ENCODE assay signal across 12 mouse cellular contexts in genomic region chr9:66110611-66111379, GRCm38 (mm10). TPM values are rescaled to one million over a fixed set of nuclear protein-coding genes. Genes with fewer than 3 reads are reported as not detected.
DNase-seq lines count a peak whose midpoint lies in the region; ATAC-seq lines count a peak whose summit lies in the region.
"Had no signal": no experiment of that assay in that cellular context is flagged by ENCODE, and none has a peak within 500 bp of the region (broad histone marks: within the 10 kb centered on the region; RNA-seq: fewer than 3 reads in every experiment).

No protein-coding gene starts in this region.

- H3K4me1 ChIP-seq in embryonic facial prominence, embryonic 11.5 days (ENCODE audit: control insufficient read depth, insufficient read depth, low read length): no peaks in the 10 kb centered on the region; the same call in 1 of the 2 replicates
- 0 out of 2 replicates have a peak, but pooled peaks cover 6% of the 10 kb centered on the region for H3K4me1 ChIP-seq in hindbrain, embryonic 14.5 days (replicated peaks; ENCODE audit: control insufficient read depth, insufficient read depth, low read length)
- H3K4me1 ChIP-seq in midbrain, embryonic 12.5 days: peaks cover 17% of the 10 kb centered on the region

- H3K4me2 ChIP-seq in embryonic facial prominence, embryonic 11.5 days (ENCODE audit: low read depth, low read length): no peak overlapping the region
- no peak overlapping the region for H3K4me2 ChIP-seq in hindbrain, embryonic 14.5 days (replicated peaks)
- H3K4me2 ChIP-seq in midbrain, embryonic 12.5 days (replicated peaks): no peak overlapping the region

- WGBS in embryonic facial prominence, embryonic 11.5 days: 39% methylated on average over 8 of the region's 8 CpGs
- 30% methylated on average over 8 of the region's 8 CpGs for WGBS in hindbrain, embryonic 14.5 days
- 30% methylated on average over 8 of the region's 8 CpGs for WGBS in midbrain, embryonic 12.5 days

- H3K27me3 ChIP-seq in embryonic facial prominence, embryonic 11.5 days (ENCODE audit: control insufficient read depth, insufficient read depth, low read length): no peaks in the 10 kb centered on the region
- no peaks in the 10 kb centered on the region for H3K27me3 ChIP-seq in hindbrain, embryonic 14.5 days (ENCODE audit: control insufficient read depth, insufficient read depth, low read length)
- no peaks in the 10 kb centered on the region for H3K27me3 ChIP-seq in midbrain, embryonic 12.5 days

- DNase-seq in embryo, embryonic 10.5 days (ENCODE audit: low spot score): peak; percentile 41
- no peak for DNase-seq in embryo, embryonic 9.5 days (ENCODE audit: extremely low spot score)
- DNase-seq in embryonic facial prominence, embryonic 11.5 days (ENCODE audit: low spot score): peak; percentile 12
- DNase-seq in hindbrain, embryonic 14.5 days (ENCODE audit: low spot score): no peak
- DNase-seq in natural killer cell, adult 2 months (ENCODE audit: low spot score in 2 of 2): no peak
- DNase-seq in right cerebral cortex, postnatal 10 days (ENCODE audit: low spot score in 2 of 2): no peak
- DNase-seq in urinary bladder, adult 2 months (ENCODE audit: low spot score): no peak
- DNase-seq: adrenal gland, postnatal 36 days; cerebellum, postnatal 14 days; lung, postnatal 36 days; thymus, postnatal 4 days had no signal

- no peak for ATAC-seq in embryonic facial prominence, embryonic 11.5 days (replicated peaks; ENCODE audit: insufficient number of reproducible peaks, low FRiP score, low TSS enrichment, low read depth)
- no peak for ATAC-seq in hindbrain, embryonic 14.5 days (ENCODE audit: low FRiP score)
- no peak for ATAC-seq in midbrain, embryonic 12.5 days (ENCODE audit: low FRiP score, low read depth)

- H3K9me3 ChIP-seq in embryonic facial prominence, embryonic 11.5 days (replicated peaks; ENCODE audit: control insufficient read depth, low read length): no peaks in the 10 kb centered on the region
- no peaks in the 10 kb centered on the region for H3K9me3 ChIP-seq in hindbrain, embryonic 14.5 days (ENCODE audit: control insufficient read depth, low read length)
- no peaks in the 10 kb centered on the region for H3K9me3 ChIP-seq in midbrain, embryonic 12.5 days

- H3K9ac ChIP-seq in embryonic facial prominence, embryonic 11.5 days (replicated peaks; ENCODE audit: low read length): peak overlapping the region; percentile 8; the same call in 1 of the 2 replicates
- no peak overlapping the region for H3K9ac ChIP-seq in hindbrain, embryonic 14.5 days
- H3K9ac ChIP-seq in midbrain, embryonic 12.5 days (replicated peaks): no peak overlapping the region

- H3K27ac ChIP-seq in embryonic facial prominence, embryonic 11.5 days (replicated peaks; ENCODE audit: low read depth, low read length): peak overlapping the region; percentile 31
- H3K27ac ChIP-seq in hindbrain, embryonic 14.5 days: peak overlapping the region; percentile 21; the same call in 1 of the 2 replicates
- H3K27ac ChIP-seq in midbrain, embryonic 12.5 days (replicated peaks): peak overlapping the region; percentile 73

- no peak overlapping the region for H3K4me3 ChIP-seq in embryonic facial prominence, embryonic 11.5 days (ENCODE audit: low read depth, low read length)
- no peak overlapping the region for H3K4me3 ChIP-seq in hindbrain, embryonic 14.5 days (replicated peaks; ENCODE audit: low read length)
- no peak overlapping the region for H3K4me3 ChIP-seq in midbrain, embryonic 12.5 days

- H3K36me3 ChIP-seq in embryonic facial prominence, embryonic 11.5 days (replicated peaks; ENCODE audit: control insufficient read depth, insufficient read depth, low read depth, low read length): no peaks in the 10 kb centered on the region
- H3K36me3 ChIP-seq in hindbrain, embryonic 14.5 days (replicated peaks; ENCODE audit: control insufficient read depth, insufficient read depth): peaks cover 61% of the 10 kb centered on the region
- H3K36me3 ChIP-seq in midbrain, embryonic 12.5 days: peaks cover 48% of the 10 kb centered on the region

RNA-seq across cellular contexts. Expression of gene Snx1, which starts 15.6 kb away (rescaled TPM):
- polyA plus RNA-seq in embryonic facial prominence, embryonic 11.5 days (2014; fragmentation: Nextera tagmentation; extraction: Ambion mirVana): 144 and 148 TPM in 2 replicates
- 75.9 and 77.0 TPM in 2 replicates for polyA plus RNA-seq in hindbrain, embryonic 14.5 days (2014; fragmentation: Nextera tagmentation; extraction: Ambion mirVana)
- 135 and 136 TPM in 2 replicates for polyA plus RNA-seq in midbrain, embryonic 12.5 days (2016; fragmentation: Nextera tagmentation; extraction: Ambion mirVana)
- 109 and 119 TPM in 2 replicates for polyA plus RNA-seq in urinary bladder, adult 2 months (2012; rRNA removed)

RNA-seq across cellular contexts. Expression of gene Ciao2a, which starts 15.6 kb away (rescaled TPM):
- polyA plus RNA-seq in embryonic facial prominence, embryonic 11.5 days (2014; fragmentation: Nextera tagmentation; extraction: Ambion mirVana): 184 and 206 TPM in 2 replicates
- polyA plus RNA-seq in hindbrain, embryonic 14.5 days (2014; fragmentation: Nextera tagmentation; extraction: Ambion mirVana): 65.8 and 72.2 TPM in 2 replicates
- 126 and 133 TPM in 2 replicates for polyA plus RNA-seq in midbrain, embryonic 12.5 days (2016; fragmentation: Nextera tagmentation; extraction: Ambion mirVana)
- 35.9 and 39.6 TPM in 2 replicates for polyA plus RNA-seq in urinary bladder, adult 2 months (2012; rRNA removed)

RNA-seq across cellular contexts. Expression of gene Snx22, which starts 41.3 kb away (rescaled TPM):
- polyA plus RNA-seq in embryonic facial prominence, embryonic 11.5 days (2014; fragmentation: Nextera tagmentation; extraction: Ambion mirVana): 4.1 and 4.7 TPM in 2 replicates
- 9.0 TPM in 2 replicates for polyA plus RNA-seq in hindbrain, embryonic 14.5 days (2014; fragmentation: Nextera tagmentation; extraction: Ambion mirVana)
- 3.5 and 5.2 TPM in 2 replicates for polyA plus RNA-seq in midbrain, embryonic 12.5 days (2016; fragmentation: Nextera tagmentation; extraction: Ambion mirVana)
- 0.81 and 1.6 TPM in 2 replicates for polyA plus RNA-seq in urinary bladder, adult 2 months (2012; rRNA removed)

RNA-seq across cellular contexts. Expression of gene Dapk2, which starts 47.2 kb away (rescaled TPM):
- 5.7 and 6.2 TPM in 2 replicates for polyA plus RNA-seq in embryonic facial prominence, embryonic 11.5 days (2014; fragmentation: Nextera tagmentation; extraction: Ambion mirVana)
- polyA plus RNA-seq in hindbrain, embryonic 14.5 days (2014; fragmentation: Nextera tagmentation; extraction: Ambion mirVana): 0.59 and 0.80 TPM in 2 replicates
- polyA plus RNA-seq in midbrain, embryonic 12.5 days (2016; fragmentation: Nextera tagmentation; extraction: Ambion mirVana): 3.7 and 4.3 TPM in 2 replicates
- 6.5 and 7.0 TPM in 2 replicates for polyA plus RNA-seq in urinary bladder, adult 2 months (2012; rRNA removed)

RNA-seq across cellular contexts. Expression of gene Ppib, which starts 50.8 kb away (rescaled TPM):
- 543 and 552 TPM in 2 replicates for polyA plus RNA-seq in embryonic facial prominence, embryonic 11.5 days (2014; fragmentation: Nextera tagmentation; extraction: Ambion mirVana)
- polyA plus RNA-seq in hindbrain, embryonic 14.5 days (2014; fragmentation: Nextera tagmentation; extraction: Ambion mirVana): 364 and 387 TPM in 2 replicates
- polyA plus RNA-seq in midbrain, embryonic 12.5 days (2016; fragmentation: Nextera tagmentation; extraction: Ambion mirVana): 376 and 416 TPM in 2 replicates
- 442 and 532 TPM in 2 replicates for polyA plus RNA-seq in urinary bladder, adult 2 months (2012; rRNA removed)

Comparison
In these comparisons a context has a peak if more than half of its experiments do, and no peak if none do; other contexts are left out.
1. DNase-seq: peak in embryo, embryonic 10.5 days (single experiment) and embryonic facial prominence, embryonic 11.5 days (single experiment); none in embryo, embryonic 9.5 days (single experiment), hindbrain, embryonic 14.5 days (single experiment), natural killer cell, adult 2 months (0 of 2), right cerebral cortex, postnatal 10 days (0 of 2) and urinary bladder, adult 2 months (single experiment).
2. H3K27ac ChIP-seq: peak in every context shown above with its lines; median percentile 73 in midbrain, embryonic 12.5 days; 31 in embryonic facial prominence, embryonic 11.5 days; 21 in hindbrain, embryonic 14.5 days.